Mouse (Mus musculus): ENCODE data around the gene Tmem117.

DNA sequence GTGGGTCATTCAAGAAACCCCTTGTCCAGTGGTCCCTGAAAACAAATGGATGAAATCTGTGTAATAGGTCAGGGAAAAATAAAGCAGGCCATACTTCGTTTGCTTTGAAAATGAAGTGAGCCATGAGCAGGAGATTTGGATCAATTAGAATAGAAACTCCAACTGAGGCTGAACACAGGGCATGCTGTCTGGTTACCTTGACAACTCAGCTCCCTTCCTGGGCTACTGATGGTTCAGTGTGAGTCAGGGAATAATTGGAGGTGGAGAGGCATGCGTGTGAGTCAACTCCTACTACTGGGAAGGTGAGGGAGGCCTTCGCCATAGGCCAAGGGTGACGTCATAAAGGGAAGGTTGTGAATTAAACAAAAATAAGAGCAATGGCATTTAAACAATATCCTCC is 103.1 kb downstream of the Tmem117 start:
- TF ChIP-seq CTCF (IDR thresholded peaks at IDR 0.05; ENCODE audit: low read depth) (no peak), EP300 (optimal IDR thresholded peaks at IDR 0.05) (no peak)

All from stomach, postnatal 0 days (tissue).